7 mouse cellular contexts compared by ENCODE assay signal in the genomic region with DNA sequence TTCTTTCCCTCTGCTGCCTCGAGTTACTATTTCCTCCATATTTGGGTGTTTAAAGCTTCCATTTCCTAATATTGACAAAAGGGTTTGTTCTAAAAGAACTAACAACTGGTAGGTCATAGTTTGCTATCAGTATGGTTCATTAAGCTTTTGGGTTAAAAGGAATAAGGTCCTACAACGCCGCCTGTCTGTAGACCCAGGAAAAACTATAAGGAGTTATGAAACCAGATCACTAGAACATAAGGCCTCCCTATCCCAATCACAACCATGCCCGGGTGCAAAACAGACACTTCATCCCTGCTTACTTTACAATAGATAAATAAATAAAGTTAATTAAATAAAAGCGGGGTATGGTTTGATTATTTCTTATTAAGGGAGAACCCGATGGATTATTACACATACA. TPM values are rescaled to one million over a fixed set of nuclear protein-coding genes. Genes with fewer than 3 reads are reported as not detected.
DNase-seq lines count a peak whose midpoint lies in the region; ATAC-seq lines count a peak whose summit lies in the region.

No protein-coding gene starts in this region.

- WGBS in hindbrain, embryonic 14.5 days = 7% methylated on average over 6 of the region's 6 CpGs

- peak overlapping the region; percentile 64 for H3K4me3 ChIP-seq in hindbrain, embryonic 14.5 days (replicated peaks; ENCODE audit: low read length)

- H3K9me3 ChIP-seq in hindbrain, embryonic 14.5 days (ENCODE audit: control insufficient read depth, low read length) = no peaks in the 10 kb centered on the region

- H3K27ac ChIP-seq in hindbrain, embryonic 14.5 days = 0 out of 2 replicates have a peak overlapping the region, but pooled peaks have one; percentile 99

- H3K9ac ChIP-seq in hindbrain, embryonic 14.5 days = peak overlapping the region; percentile 90

- H3K36me3 ChIP-seq in hindbrain, embryonic 14.5 days (replicated peaks; ENCODE audit: control insufficient read depth, insufficient read depth) = peaks cover 7% of the 10 kb centered on the region

- DNase-seq in R1 (ENCODE audit: low read depth, low spot score) = peak; percentile 74
- peak; percentile 72 to 76 for DNase-seq in cerebellum, postnatal 10 days
- DNase-seq in frontal cortex, postnatal 25 days (ENCODE audit: low spot score in 2 of 2) = peak; percentile 41 to 43
- peak; percentile 62 for DNase-seq in hindbrain, embryonic 14.5 days (ENCODE audit: low spot score)
- peak; percentile 50 to 80 for DNase-seq in layer of hippocampus, postnatal 25 days (ENCODE audit: extremely low spot score in 1 of 2, low spot score in 1 of 2)
- DNase-seq in lung, postnatal 10 days = peak; percentile 88
- peak; percentile 80 for DNase-seq in right cerebral cortex, adult 18-20 months

- H3K27me3 ChIP-seq in hindbrain, embryonic 14.5 days (ENCODE audit: control insufficient read depth, insufficient read depth, low read length) = no peaks in the 10 kb centered on the region

- peak overlapping the region; percentile 83 for H3K4me2 ChIP-seq in hindbrain, embryonic 14.5 days (replicated peaks)

- no peak for ATAC-seq in hindbrain, embryonic 14.5 days (ENCODE audit: low FRiP score)

- peaks cover 15% of the 10 kb centered on the region for H3K4me1 ChIP-seq in hindbrain, embryonic 14.5 days (replicated peaks; ENCODE audit: control insufficient read depth, insufficient read depth, low read length)

RNA-seq across cellular contexts. Expression of a gene that starts 1.9 kb away (rescaled TPM):
- 34.8 and 37.9 TPM in 2 replicates for polyA plus RNA-seq in hindbrain, embryonic 14.5 days (2014; fragmentation: Nextera tagmentation; extraction: Ambion mirVana)
- 100 to 1,000 TPM in 1 of 2 experiments, 10 to 100 TPM in 1; 95.7 to 110 TPM for total RNA-seq in layer of hippocampus, postnatal 25 days (2021)

RNA-seq across cellular contexts. Expression of a gene that starts 2.5 kb away (rescaled TPM):
- polyA plus RNA-seq in hindbrain, embryonic 14.5 days (2014; fragmentation: Nextera tagmentation; extraction: Ambion mirVana) = 3.9 and 4.9 TPM in 2 replicates
- total RNA-seq in layer of hippocampus, postnatal 25 days (2021) = 1 to 10 TPM; 1.3 to 2.4 TPM
